Mouse (Mus musculus): ENCODE results near the gene Olfr1200.

Gene Olfr1200

GRCm38 (mm10) chr2:88770388-88770787 lies at the start of gene Olfr1200:
Olfr1200 (minus strand) TSS chr2:88770488.
- no peak for DNase-seq

GRCm38 (mm10) chr2:88814196-88814595 lies 43.9 kb upstream of the Olfr1200 start, which contains the start of gene Olfr1202:
Olfr1202 (plus strand) TSS chr2:88814496.
- no peak for DNase-seq

GRCm38 (mm10) chr2:88792736-88793135 lies 22.4 kb upstream of the Olfr1200 start, which contains the start of gene Olfr1201:
Olfr1201 (plus strand) TSS chr2:88793036.
- no peak for DNase-seq

GRCm38 (mm10) chr2:88760369-88760768 lies 9.9 kb downstream of the Olfr1200 start, which contains the start of gene Olfr1199:
Olfr1199 (minus strand) TSS chr2:88760469.
- no peak for DNase-seq

- DNase-seq: no peak
These were observed 19.0 kb downstream of the Olfr1200 start, which contains the start of gene Olfr1198 for GRCm38 (mm10) chr2:88751270-88751669. Olfr1198 (minus strand) TSS chr2:88751370.

GRCm38 (mm10) chr2:88743379-88743778 lies 26.9 kb downstream of the Olfr1200 start:
- no peak for DNase-seq

GRCm38 (mm10) chr2:88732266-88732665 lies 38.0 kb downstream of the Olfr1200 start, which contains the start of gene Olfr1197:
Olfr1197 (minus strand) TSS chr2:88732366.
- no peak for DNase-seq
